Mouse (Mus musculus): ENCODE data around the gene Pcid2. TPM values are rescaled to one million over a fixed set of nuclear protein-coding genes. Genes with fewer than 3 reads are reported as not detected.

Gene Pcid2
- total and polyA plus RNA-seq, 3 experiments: 50.1 to 90.6 (median 68.1) TPM

GRCm38 (mm10) chr8:13108967-13109366, 3.7 kb upstream of the Pcid2 start:
- Histone ChIP-seq H3K27ac (ENCODE audit: control insufficient read depth, low read depth, low read length) (peak overlapping the region; percentile 58), H3K36me3 (ENCODE audit: control insufficient read depth in 1 of 2, insufficient read depth in 2 of 2, low read length in 2 of 2) (peaks cover 13 to 29% of the 10 kb centered on the region in 2 experiments), H3K4me1 (ENCODE audit: control insufficient read depth in 1 of 2, insufficient read depth in 2 of 2, low read length in 2 of 2) (peaks cover 18 to 28% of the 10 kb centered on the region in 2 experiments), H3K79me2 (ENCODE audit: control insufficient read depth, insufficient read depth, low read length, poor library complexity) (peaks cover 75% of the 10 kb centered on the region), H3K9ac (ENCODE audit: control insufficient read depth, low read depth, low read length, poor library complexity, severe bottlenecking) (peak overlapping the region; percentile 3; the same call in 1 of the 2 replicates), H3K9me3 (replicated peaks; ENCODE audit: insufficient read depth, low read length) (no peaks in the 10 kb centered on the region), H3K27me3 (ENCODE audit: control insufficient read depth in 1 of 2, insufficient read depth in 2 of 2, low read length in 2 of 2) (no peaks in the 10 kb centered on the region), H3K4me3 (ENCODE audit: control insufficient read depth in 1 of 2, insufficient read depth in 1 of 2, low read depth in 2 of 2, low read length in 2 of 2) (peak overlapping the region in 1 of 2 experiments; percentile 12; a peak in 2 of 4 replicates)
- TF ChIP-seq MAX (IDR thresholded peaks at IDR 0.05; ENCODE audit: low read length) (no peak), ELF1 (IDR thresholded peaks at IDR 0.05; ENCODE audit: low read depth, low read length) (no peak), RCOR1 (IDR thresholded peaks at IDR 0.05; ENCODE audit: low read depth, low read length) (peak; percentile 53; the same call in 1 of the 2 replicates), CHD1 (IDR thresholded peaks at IDR 0.05; ENCODE audit: low read depth, low read length) (no peak), ZNF384 (IDR thresholded peaks at IDR 0.05; ENCODE audit: low read depth, low read length) (no peak), SIN3A (IDR thresholded peaks at IDR 0.05; ENCODE audit: low read length) (peak; percentile 25; the same call in 1 of the 2 replicates), ZC3H11A (IDR thresholded peaks at IDR 0.05; ENCODE audit: low read depth, low read length) (no peak), MXI1 (IDR thresholded peaks at IDR 0.05; ENCODE audit: low read depth, low read length) (peak; percentile 64; the same call in 1 of the 2 replicates), MAZ (IDR thresholded peaks at IDR 0.05; ENCODE audit: low read depth, low read length) (0 out of 2 replicates have a peak, but pooled peaks have one; percentile 41), ETS1 (IDR thresholded peaks at IDR 0.05; ENCODE audit: low read depth, low read length) (peak; percentile 53; the same call in 1 of the 2 replicates), UBTF (IDR thresholded peaks at IDR 0.05; ENCODE audit: borderline replicate concordance, insufficient read depth, low read depth, low read length) (no peak), MAFK (IDR thresholded peaks at IDR 0.05; ENCODE audit: borderline replicate concordance, low read depth, low read length) (no peak), ZMIZ1 (IDR thresholded peaks at IDR 0.05; ENCODE audit: low read depth, low read length) (no peak), USF1 (IDR thresholded peaks at IDR 0.05; ENCODE audit: low read depth, low read length) (no peak), NRF1 (IDR thresholded peaks at IDR 0.05; ENCODE audit: insufficient read depth, low read depth, low read length, poor library complexity, severe bottlenecking) (no peak), TAL1 (IDR thresholded peaks at IDR 0.05; ENCODE audit: low read length) (peak; percentile 76), RAD21 (IDR thresholded peaks at IDR 0.05; ENCODE audit: low read depth, low read length) (no peak), GABPA (IDR thresholded peaks at IDR 0.05; ENCODE audit: low read depth, low read length) (no peak), POLR2AphosphoS2 (IDR thresholded peaks at IDR 0.05; ENCODE audit: low read length) (no peak), TBP (IDR thresholded peaks at IDR 0.05; ENCODE audit: low read depth, low read length) (no peak), TCF12 (IDR thresholded peaks at IDR 0.05; ENCODE audit: low read depth, low read length) (peak; percentile 87; the same call in 1 of the 2 replicates), SMC3 (IDR thresholded peaks at IDR 0.05; ENCODE audit: low read depth, low read length) (no peak), NELFE (IDR thresholded peaks at IDR 0.05; ENCODE audit: low read depth, low read length) (no peak), POLR2A (IDR thresholded peaks at IDR 0.05; ENCODE audit: control insufficient read depth in 1 of 2, insufficient read depth in 1 of 2, low read depth in 1 of 2, low read length in 2 of 2, poor library complexity in 1 of 2) (no peak), MYB (IDR thresholded peaks at IDR 0.05; ENCODE audit: low read depth, low read length) (peak; percentile 37; the same call in 1 of the 2 replicates), MYC (IDR thresholded peaks at IDR 0.05; ENCODE audit: low read depth, low read length) (no peak), BHLHE40 (IDR thresholded peaks at IDR 0.05; ENCODE audit: borderline replicate concordance, low read depth, low read length) (no peak), MEF2A (IDR thresholded peaks at IDR 0.05; ENCODE audit: extremely low read depth, insufficient replicate concordance, low read depth, low read length, poor library complexity, severe bottlenecking) (no peak), POLR2AphosphoS5 (IDR thresholded peaks at IDR 0.05; ENCODE audit: borderline replicate concordance, low read depth, low read length) (no peak), JUND (IDR thresholded peaks at IDR 0.05; ENCODE audit: low read depth, low read length) (no peak), CHD2 (IDR thresholded peaks at IDR 0.05; ENCODE audit: low read length) (no peak), GATA1 (IDR thresholded peaks at IDR 0.05; ENCODE audit: low read depth, low read length) (peak; percentile 75), EP300 (IDR thresholded peaks at IDR 0.05; ENCODE audit: low read depth in 1 of 2, low read length in 2 of 2) (peak; percentile 77 to 85), E2F4 (IDR thresholded peaks at IDR 0.05; ENCODE audit: borderline replicate concordance, low read depth, low read length) (no peak), CTCF (IDR thresholded peaks at IDR 0.05 in 2 of 3, conservative IDR thresholded peaks at IDR 0.05 in 1 of 3; ENCODE audit: control insufficient read depth in 1 of 3, insufficient read depth in 1 of 3, low read depth in 2 of 3, low read length in 3 of 3, poor library complexity in 1 of 3, severe bottlenecking in 1 of 3) (no peak)
- DNase-seq (ENCODE audit: low read depth, low spot score): peak; percentile 73
